Mouse (Mus musculus) heart, adult 2 months (tissue): Measurements from ENCODE around the gene Mtnr1a.

Experiments
- CTCF ChIP-seq: fragments of 200-600 bp; IDR thresholded peaks from 2 replicates; pipeline ENCODE4 v1.8.1; 2022; ENCODE audit warnings: antibody characterized with exemption, mild to moderate bottlenecking, moderate library complexity
- POLR2A ChIP-seq: fragments of 200-500 bp; IDR thresholded peaks from 2 replicates; pipeline ENCODE4 v1.6.1; 2011; ENCODE audit warnings: mild to moderate bottlenecking, low read depth, low read length, control low read depth; ENCODE audit not compliant: insufficient read depth

DNA sequence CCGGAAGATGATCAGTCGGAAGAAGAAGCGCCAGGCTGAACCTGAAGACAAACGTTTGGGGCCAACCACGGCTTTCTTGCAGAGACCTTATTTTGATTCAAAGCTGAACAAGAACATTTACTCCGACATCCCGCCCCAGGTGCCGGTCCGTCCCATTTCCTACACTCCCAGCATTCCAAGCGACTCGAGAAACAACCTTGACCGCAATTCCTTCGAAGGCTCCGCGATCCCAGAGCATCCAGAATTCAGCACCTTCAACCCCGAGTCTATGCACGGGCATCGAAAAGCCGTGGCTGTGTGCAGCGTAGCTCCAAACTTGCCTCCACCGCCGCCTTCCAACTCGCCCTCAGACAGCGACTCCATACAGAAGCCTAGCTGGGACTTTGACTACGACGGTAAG, 24.8 kb upstream of the Mtnr1a start:
- no peak for TF ChIP-seq POLR2A
- no peak for TF ChIP-seq CTCF
